Mouse (Mus musculus) hindbrain, embryonic 11.5 days (tissue): ENCODE measurements around the gene Nrxn3. TPM values are rescaled to one million over a fixed set of nuclear protein-coding genes. Genes with fewer than 3 reads are reported as not detected.

Source experiments
- ATAC-seq: fragments of 200-750 bp; cut with Nextera tagmentation; 2 replicates; pipeline ENCODE4 v1.8.0; 2017; ENCODE audit warnings: mild to moderate bottlenecking, moderate TSS enrichment, moderate library complexity; ENCODE audit not compliant: low FRiP score
- DNase-seq: peaks from one replicate; pipeline ENCODE4 v3.0.0-alpha.2; 2015; ENCODE audit warnings: low spot score
- H3K27ac ChIP-seq: fragments of 300-500 bp; sonication (generic); 2 replicates; pipeline ENCODE4 v1.5.1; 2014; ENCODE audit warnings: mild to moderate bottlenecking, low read depth, low read length
- H3K27me3 ChIP-seq: fragments of 300-500 bp; sonication (generic); 2 replicates; pipeline ENCODE4 v1.6.1; 2014; ENCODE audit warnings: mild to moderate bottlenecking, low read length, moderate library complexity, mixed read lengths; ENCODE audit not compliant: control insufficient read depth, insufficient read depth
- H3K36me3 ChIP-seq: fragments of 300-500 bp; sonication (generic); 2 replicates; pipeline ENCODE4 v1.6.1; 2014; ENCODE audit warnings: mild to moderate bottlenecking, low read length, moderate library complexity, mixed read lengths; ENCODE audit not compliant: control insufficient read depth, insufficient read depth
- H3K4me1 ChIP-seq: fragments of 300-500 bp; sonication (generic); replicated peaks from 2 replicates; pipeline ENCODE4 v1.6.1; 2014; ENCODE audit warnings: low read length, mixed read lengths; ENCODE audit not compliant: control insufficient read depth, insufficient read depth
- H3K4me2 ChIP-seq: fragments of 300-500 bp; sonication (generic); replicated peaks from 2 replicates; pipeline ENCODE4 v1.6.1; 2014; ENCODE audit warnings: mild to moderate bottlenecking, low read depth, low read length
- H3K4me3 ChIP-seq: fragments of 300-500 bp; sonication (generic); 2 replicates; pipeline ENCODE4 v1.5.1; 2014; ENCODE audit warnings: low read depth, low read length
- H3K9ac ChIP-seq: fragments of 300-500 bp; sonication (generic); 2 replicates; pipeline ENCODE4 v1.6.1; 2014; ENCODE audit warnings: low read depth, low read length
- H3K9me3 ChIP-seq: fragments of 300-500 bp; sonication (generic); 2 replicates; pipeline ENCODE4 v1.6.1; 2016; ENCODE audit warnings: low read length; ENCODE audit not compliant: control insufficient read depth
- WGBS: fragments of 180-500 bp; shearing (Covaris S2); extraction: QIAGEN DNeasy Blood & Tissue Kit; methylation state at CpG from one replicate; pipeline ENCODE4 v1.1.7; 2014; 5-methylcytosine and 5-hydroxymethylcytosine counted together
- polyA plus RNA-seq: library from polyadenylated mRNA; unstranded; fragments of >200 nt; fragmentation: Nextera tagmentation; extraction: Ambion mirVana; gene quantifications from 2 replicates; pipeline ENCODE4 v1.2.1, GENCODE M21; 2014

Nrxn3 gene
- polyA plus RNA-seq, 1 experiment from 2014 or later, result 52.4 TPM

GRCm38 (mm10) chr12:89302011-89302410, 579.3 kb downstream of the Nrxn3 start:
- ATAC-seq (peak; percentile 30; the same call in 1 of the 2 replicates), DNase-seq (peak; percentile 90)
- Histone ChIP-seq H3K27me3 (no peaks in the 10 kb centered on the region), H3K9ac (no peak overlapping the region), H3K4me2 (no peak overlapping the region), H3K4me3 (no peak overlapping the region), H3K9me3 (no peaks in the 10 kb centered on the region), H3K36me3 (no peaks in the 10 kb centered on the region), H3K27ac (no peak overlapping the region), H3K4me1 (no peaks in the 10 kb centered on the region)
- WGBS, result 46% methylated on average over 4 of the region's 4 CpGs

GRCm38 (mm10) chr12:89310200-89310599, 587.5 kb downstream of the Nrxn3 start:
- no peaks in the 10 kb centered on the region for H3K4me1 ChIP-seq
- H3K4me2 ChIP-seq, result no peak overlapping the region
- DNase-seq (no peak), ATAC-seq (no peak)
- H3K27me3 ChIP-seq, result no peaks in the 10 kb centered on the region
- WGBS, result 88% methylated on average over 1 of the region's 1 CpGs
- no peak overlapping the region for H3K9ac ChIP-seq
- no peak overlapping the region for H3K27ac ChIP-seq
- no peak overlapping the region for H3K4me3 ChIP-seq
- H3K9me3 ChIP-seq, result no peaks in the 10 kb centered on the region
- H3K36me3 ChIP-seq, result no peaks in the 10 kb centered on the region

- H3K9ac ChIP-seq, result no peak overlapping the region
- 25% methylated on average over 1 of the region's 1 CpGs for WGBS
Measured at GRCm38 (mm10) chr12:89312586-89312985, 589.9 kb downstream of the Nrxn3 start.

GRCm38 (mm10) chr12:89325864-89326560, 603.3 kb downstream of the Nrxn3 start:
- no peak overlapping the region for H3K27ac ChIP-seq
- H3K9me3 ChIP-seq, result no peaks in the 10 kb centered on the region
- 38% methylated on average over 8 of the region's 8 CpGs for WGBS
- no peak overlapping the region for H3K9ac ChIP-seq
- no peaks in the 10 kb centered on the region for H3K36me3 ChIP-seq
- DNase-seq (peak; percentile 27), ATAC-seq (peak; percentile 40; the same call in 1 of the 2 replicates)
- no peaks in the 10 kb centered on the region for H3K4me1 ChIP-seq
- H3K4me3 ChIP-seq, result no peak overlapping the region
- H3K27me3 ChIP-seq, result no peaks in the 10 kb centered on the region; the same call in 1 of the 2 replicates
- H3K4me2 ChIP-seq, result no peak overlapping the region

More at GRCm38 (mm10) chr12:89312586-89312985, 589.9 kb downstream of the Nrxn3 start:
- Histone ChIP-seq H3K4me2 (no peak overlapping the region), H3K27me3 (no peaks in the 10 kb centered on the region), H3K9me3 (no peaks in the 10 kb centered on the region), H3K36me3 (no peaks in the 10 kb centered on the region), H3K4me1 (no peaks in the 10 kb centered on the region), H3K27ac (no peak overlapping the region), H3K4me3 (no peak overlapping the region)
- DNase-seq (peak; percentile 53), ATAC-seq (no peak)

- Histone ChIP-seq H3K4me1 (no peaks in the 10 kb centered on the region), H3K4me2 (no peak overlapping the region), H3K36me3 (no peaks in the 10 kb centered on the region), H3K27ac (no peak overlapping the region), H3K9me3 (no peaks in the 10 kb centered on the region), H3K9ac (no peak overlapping the region), H3K27me3 (no peaks in the 10 kb centered on the region), H3K4me3 (no peak overlapping the region)
- DNase-seq (no peak), ATAC-seq (no peak)
- WGBS, result 92% methylated on average over 3 of the region's 3 CpGs
Measured at GRCm38 (mm10) chr12:89331474-89332263, 609.0 kb downstream of the Nrxn3 start.

GRCm38 (mm10) chr12:89333486-89333885, 610.8 kb downstream of the Nrxn3 start:
- Histone ChIP-seq H3K27ac (no peak overlapping the region), H3K4me2 (no peak overlapping the region), H3K9ac (no peak overlapping the region), H3K27me3 (no peaks in the 10 kb centered on the region), H3K36me3 (no peaks in the 10 kb centered on the region), H3K9me3 (no peaks in the 10 kb centered on the region), H3K4me3 (no peak overlapping the region), H3K4me1 (no peaks in the 10 kb centered on the region)
- 91% methylated on average over 5 of the region's 5 CpGs for WGBS
- no peak for DNase-seq
- no peak for ATAC-seq

GRCm38 (mm10) chr12:89364850-89365249, 642.2 kb downstream of the Nrxn3 start:
- no peak for DNase-seq
- 78% methylated on average over 4 of the region's 4 CpGs for WGBS
- H3K36me3 ChIP-seq, result no peaks in the 10 kb centered on the region
- no peak for ATAC-seq
- H3K9me3 ChIP-seq, result no peaks in the 10 kb centered on the region
- no peak overlapping the region for H3K9ac ChIP-seq
- H3K4me1 ChIP-seq, result no peaks in the 10 kb centered on the region
- H3K4me2 ChIP-seq, result no peak overlapping the region
- no peak overlapping the region for H3K4me3 ChIP-seq
- no peak overlapping the region for H3K27ac ChIP-seq
- no peaks in the 10 kb centered on the region for H3K27me3 ChIP-seq

- 52% methylated on average over 1 of the region's 1 CpGs for WGBS
- no peak overlapping the region for H3K4me2 ChIP-seq
- no peak overlapping the region for H3K27ac ChIP-seq
- H3K27me3 ChIP-seq, result no peaks in the 10 kb centered on the region
- H3K4me1 ChIP-seq, result no peaks in the 10 kb centered on the region
- no peak overlapping the region for H3K4me3 ChIP-seq
- ATAC-seq (no peak), DNase-seq (no peak)
- no peak overlapping the region for H3K9ac ChIP-seq
- no peaks in the 10 kb centered on the region for H3K36me3 ChIP-seq
- H3K9me3 ChIP-seq, result no peaks in the 10 kb centered on the region
Measured at GRCm38 (mm10) chr12:89369939-89370338, 647.3 kb downstream of the Nrxn3 start.
